Mouse (Mus musculus) G1E (cell line): ENCODE results near the gene Plxna2.

Source experiments
- CTCF ChIP-seq: IDR thresholded peaks from 2 replicates; pipeline ENCODE4 v1.5.1; 2012; ENCODE audit warnings: low read depth, low read length, inconsistent platforms, mixed read lengths
- GATA1 ChIP-seq: IDR thresholded peaks from 2 replicates; pipeline ENCODE4 v1.6.1; 2012; ENCODE audit warnings: borderline replicate concordance, low read length, inconsistent platforms, mixed read lengths
- GATA2 ChIP-seq: IDR thresholded peaks from 2 replicates; pipeline ENCODE4 v1.6.1; 2012; ENCODE audit warnings: low read depth, low read length, inconsistent platforms, borderline replicate concordance

GRCm38 (mm10) chr1:194658459-194659160 is 40.6 kb downstream of the Plxna2 start:
- TF ChIP-seq CTCF, result no peak
- TF ChIP-seq GATA1, result no peak
- TF ChIP-seq GATA2, result no peak
